Mouse (Mus musculus) midbrain, embryonic 15.5 days (tissue): Measurements from ENCODE around the gene Rere. TPM values are rescaled to one million over a fixed set of nuclear protein-coding genes. Genes with fewer than 3 reads are reported as not detected.

Experiments
- ATAC-seq: fragments of 200-750 bp; cut with Nextera tagmentation; replicated peaks from 2 replicates; pipeline ENCODE4 v1.8.0; 2017; ENCODE audit warnings: moderate TSS enrichment
- H3K27ac ChIP-seq: fragments of 300-500 bp; sonication (generic); 2 replicates; pipeline ENCODE4 v1.5.1; 2015; ENCODE audit warnings: mild to moderate bottlenecking, inconsistent platforms
- H3K27me3 ChIP-seq: fragments of 300-500 bp; sonication (generic); replicated peaks from 2 replicates; pipeline ENCODE4 v1.6.1; 2015; ENCODE audit warnings: inconsistent platforms
- H3K36me3 ChIP-seq: fragments of 300-500 bp; sonication (generic); replicated peaks from 2 replicates; pipeline ENCODE4 v1.6.1; 2015; ENCODE audit warnings: inconsistent platforms
- H3K4me1 ChIP-seq: fragments of 300-500 bp; sonication (generic); 2 replicates; pipeline ENCODE4 v1.6.1; 2015; ENCODE audit warnings: inconsistent platforms
- H3K4me2 ChIP-seq: fragments of 300-500 bp; sonication (generic); 2 replicates; pipeline ENCODE4 v1.6.1; 2015; ENCODE audit warnings: inconsistent platforms, mild to moderate bottlenecking, moderate library complexity
- H3K4me3 ChIP-seq: fragments of 300-500 bp; sonication (generic); 2 replicates; pipeline ENCODE4 v1.5.1; 2015; ENCODE audit warnings: mild to moderate bottlenecking, inconsistent platforms
- H3K9ac ChIP-seq: fragments of 300-500 bp; sonication (generic); 2 replicates; pipeline ENCODE4 v1.6.1; 2015; ENCODE audit warnings: mild to moderate bottlenecking, inconsistent platforms
- H3K9me3 ChIP-seq: fragments of 300-500 bp; sonication (generic); 2 replicates; pipeline ENCODE4 v1.6.1; 2016; ENCODE audit warnings: inconsistent platforms
- WGBS: fragments of 180-500 bp; shearing (Covaris S2); methylation state at CpG from one replicate; pipeline ENCODE4 v1.1.7; 2015; ENCODE audit warnings: mixed read lengths; 5-methylcytosine and 5-hydroxymethylcytosine counted together
- polyA plus RNA-seq: library from polyadenylated mRNA; unstranded; fragments of >200 nt; fragmentation: Nextera tagmentation; extraction: Ambion mirVana; gene quantifications from 2 replicates; pipeline ENCODE4 v1.2.1, GENCODE M21; 2015

Rere gene
- polyA plus RNA-seq, 1 experiment from 2014 or later = 37.4 TPM

DNA sequence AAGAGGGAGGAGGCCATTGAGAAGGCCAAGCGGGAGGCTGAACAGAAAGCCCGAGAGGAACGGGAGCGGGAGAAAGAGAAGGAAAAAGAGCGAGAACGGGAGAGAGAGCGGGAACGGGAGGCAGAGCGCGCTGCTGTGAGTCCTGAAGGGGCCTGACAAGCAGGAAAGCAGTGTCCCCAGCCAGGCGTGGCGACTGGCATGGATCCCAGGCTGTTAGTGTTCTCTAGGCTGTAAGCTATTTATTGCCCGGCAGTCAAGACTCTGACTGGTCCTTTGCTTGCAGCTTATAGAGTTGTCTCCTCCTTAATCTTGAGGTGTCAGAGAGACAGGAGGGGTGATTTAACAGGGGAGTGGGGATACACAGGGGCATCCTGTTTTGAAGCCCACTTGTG, 334.6 kb downstream of the Rere start:
- H3K36me3 ChIP-seq = peaks cover 55% of the 10 kb centered on the region
- H3K27me3 ChIP-seq = no peaks in the 10 kb centered on the region
- peak overlapping the region; percentile 20; the same call in 1 of the 2 replicates for H3K27ac ChIP-seq
- no peaks in the 10 kb centered on the region for H3K9me3 ChIP-seq
- H3K4me2 ChIP-seq = no peak overlapping the region
- WGBS = 84% methylated on average over 13 of the region's 13 CpGs
- ATAC-seq = no peak
- no peaks in the 10 kb centered on the region for H3K4me1 ChIP-seq
- no peak overlapping the region for H3K9ac ChIP-seq
- H3K4me3 ChIP-seq = no peak overlapping the region

DNA sequence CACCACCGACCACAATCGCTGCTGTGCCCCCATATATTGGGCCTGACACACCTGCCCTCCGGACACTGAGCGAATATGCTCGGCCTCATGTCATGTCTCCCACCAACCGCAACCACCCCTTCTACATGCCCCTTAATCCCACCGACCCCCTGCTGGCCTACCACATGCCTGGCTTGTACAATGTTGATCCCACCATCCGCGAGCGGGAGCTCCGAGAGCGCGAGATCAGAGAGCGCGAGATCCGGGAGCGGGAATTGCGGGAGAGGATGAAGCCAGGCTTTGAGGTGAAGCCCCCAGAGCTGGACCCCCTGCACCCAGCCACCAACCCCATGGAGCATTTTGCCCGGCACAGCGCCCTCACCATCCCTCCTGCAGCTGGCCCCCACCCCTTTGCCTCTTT, 335.4 kb downstream of the Rere start:
- Histone ChIP-seq H3K36me3 (peaks cover 55% of the 10 kb centered on the region), H3K9ac (no peak overlapping the region), H3K27ac (0 out of 2 replicates have a peak overlapping the region, but pooled peaks have one; percentile 6), H3K4me3 (no peak overlapping the region), H3K4me2 (no peak overlapping the region), H3K9me3 (no peaks in the 10 kb centered on the region), H3K4me1 (no peaks in the 10 kb centered on the region), H3K27me3 (no peaks in the 10 kb centered on the region)
- WGBS = 91% methylated on average over 20 of the region's 20 CpGs
- 0 out of 2 replicates have a peak, but pooled peaks have one; percentile 5 for ATAC-seq

DNA sequence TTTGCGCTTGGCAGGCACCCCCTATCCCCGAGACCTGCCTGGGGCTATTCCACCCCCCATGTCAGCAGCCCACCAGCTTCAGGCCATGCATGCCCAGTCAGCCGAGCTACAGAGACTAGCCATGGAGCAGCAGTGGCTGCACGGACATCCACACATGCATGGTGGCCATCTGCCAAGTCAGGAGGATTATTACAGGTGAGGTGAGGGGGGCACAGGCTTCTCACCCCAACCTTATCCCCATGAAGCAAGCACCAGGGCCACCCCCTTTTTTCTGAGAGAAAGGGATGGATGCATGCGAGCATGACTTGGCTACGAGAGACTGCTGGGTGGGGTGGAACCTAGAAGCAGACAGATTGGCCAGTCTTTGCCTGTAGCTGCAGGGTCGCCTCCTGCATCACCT, 337.6 kb downstream of the Rere start:
- ATAC-seq = no peak
- Histone ChIP-seq H3K9me3 (no peaks in the 10 kb centered on the region), H3K27ac (no peak overlapping the region; the same call in 1 of the 2 replicates), H3K9ac (no peak overlapping the region), H3K4me1 (no peaks in the 10 kb centered on the region), H3K27me3 (no peaks in the 10 kb centered on the region), H3K4me2 (no peak overlapping the region), H3K4me3 (no peak overlapping the region), H3K36me3 (peaks cover 37% of the 10 kb centered on the region)
- 88% methylated on average over 7 of the region's 7 CpGs for WGBS

DNA sequence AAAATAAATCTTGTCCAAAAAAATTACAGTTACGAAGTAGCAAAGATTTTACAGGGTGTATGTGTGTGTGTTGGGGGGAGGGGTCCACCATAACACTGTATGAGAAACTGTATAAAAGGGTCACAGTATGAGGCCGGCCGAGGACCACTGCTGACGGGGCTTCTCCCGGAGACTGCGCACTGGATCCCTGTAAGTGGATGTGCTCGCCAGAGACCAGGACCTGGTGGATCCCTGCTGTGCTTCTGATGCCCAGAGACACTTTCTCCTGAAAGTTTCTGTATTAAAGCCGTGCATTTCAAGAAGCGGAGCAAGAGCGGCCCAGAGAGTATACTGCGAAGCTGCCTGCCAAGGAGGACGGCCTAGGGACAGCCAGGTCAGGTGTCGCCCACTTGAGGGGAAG, 341.2 kb downstream of the Rere start:
- peaks cover 4% of the 10 kb centered on the region; the same call in 1 of the 2 replicates for H3K36me3 ChIP-seq
- H3K27me3 ChIP-seq = no peaks in the 10 kb centered on the region
- WGBS = 92% methylated on average over 13 of the region's 13 CpGs
- H3K9me3 ChIP-seq = no peaks in the 10 kb centered on the region
- H3K4me3 ChIP-seq = no peak overlapping the region
- H3K9ac ChIP-seq = no peak overlapping the region
- ATAC-seq = no peak
- H3K4me2 ChIP-seq = no peak overlapping the region
- H3K27ac ChIP-seq = no peak overlapping the region
- H3K4me1 ChIP-seq = no peaks in the 10 kb centered on the region

DNA sequence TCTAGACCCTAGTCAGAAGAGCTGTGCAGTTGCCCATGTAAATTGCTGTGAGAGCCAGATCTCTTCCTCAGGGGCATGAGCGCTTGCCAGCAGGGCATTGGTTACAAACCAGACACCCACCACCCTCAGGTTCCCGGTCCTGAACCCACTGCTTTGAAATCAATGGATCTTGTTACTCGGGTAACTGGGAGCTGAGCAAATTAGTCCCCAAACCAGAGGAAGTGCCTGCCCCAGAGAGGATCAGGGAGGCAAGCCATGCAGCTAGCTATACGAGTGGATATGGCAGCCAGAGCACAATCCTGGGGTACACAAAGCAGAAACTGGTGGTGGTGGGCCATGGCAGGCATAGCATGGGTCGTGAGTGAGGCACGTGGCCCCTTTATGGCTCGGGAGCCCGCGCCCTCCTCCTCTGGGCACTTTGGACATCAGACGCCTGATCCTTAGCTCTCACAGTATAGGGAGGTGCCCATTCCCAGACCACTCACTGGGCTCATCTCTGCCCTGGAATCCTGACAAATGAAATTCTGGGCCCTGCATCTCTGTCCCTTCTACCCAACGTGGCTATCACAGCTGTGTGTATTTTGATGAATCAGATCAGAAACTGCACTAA, 342.9 kb downstream of the Rere start:
- Histone ChIP-seq H3K9me3 (no peaks in the 10 kb centered on the region), H3K36me3 (peaks cover 4% of the 10 kb centered on the region; the same call in 1 of the 2 replicates), H3K27me3 (no peaks in the 10 kb centered on the region), H3K27ac (0 out of 2 replicates have a peak overlapping the region, but pooled peaks have one; percentile 22), H3K4me1 (no peaks in the 10 kb centered on the region), H3K9ac (no peak overlapping the region), H3K4me2 (no peak overlapping the region), H3K4me3 (no peak overlapping the region)
- no peak for ATAC-seq
- 71% methylated on average over 11 of the region's 11 CpGs for WGBS

DNA sequence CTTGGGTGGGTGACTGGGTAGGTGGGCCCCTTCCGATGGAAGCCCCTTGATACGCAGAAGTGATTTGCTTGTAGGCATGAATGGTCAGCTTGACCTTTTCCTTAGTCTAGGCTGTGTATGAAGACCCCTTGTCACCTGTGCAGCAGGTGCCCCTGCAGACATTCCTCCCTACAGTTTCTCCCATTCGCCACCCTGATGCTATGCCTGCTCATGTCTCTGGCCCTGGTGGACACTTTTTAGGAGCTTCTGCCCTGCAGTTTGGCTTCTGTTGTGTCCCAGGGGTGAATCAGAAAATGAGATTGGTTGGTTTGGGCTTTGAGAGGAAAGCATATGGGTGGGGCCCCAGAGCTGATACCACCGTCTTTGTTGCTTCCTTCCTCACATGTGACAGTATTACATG, 343.5 kb downstream of the Rere start:
- Histone ChIP-seq H3K36me3 (peaks cover 3% of the 10 kb centered on the region; the same call in 1 of the 2 replicates), H3K4me3 (no peak overlapping the region), H3K4me1 (no peaks in the 10 kb centered on the region), H3K4me2 (no peak overlapping the region), H3K9me3 (no peaks in the 10 kb centered on the region), H3K27ac (no peak overlapping the region), H3K9ac (no peak overlapping the region), H3K27me3 (no peaks in the 10 kb centered on the region)
- no peak for ATAC-seq
- WGBS = 78% methylated on average over 4 of the region's 4 CpGs

DNA sequence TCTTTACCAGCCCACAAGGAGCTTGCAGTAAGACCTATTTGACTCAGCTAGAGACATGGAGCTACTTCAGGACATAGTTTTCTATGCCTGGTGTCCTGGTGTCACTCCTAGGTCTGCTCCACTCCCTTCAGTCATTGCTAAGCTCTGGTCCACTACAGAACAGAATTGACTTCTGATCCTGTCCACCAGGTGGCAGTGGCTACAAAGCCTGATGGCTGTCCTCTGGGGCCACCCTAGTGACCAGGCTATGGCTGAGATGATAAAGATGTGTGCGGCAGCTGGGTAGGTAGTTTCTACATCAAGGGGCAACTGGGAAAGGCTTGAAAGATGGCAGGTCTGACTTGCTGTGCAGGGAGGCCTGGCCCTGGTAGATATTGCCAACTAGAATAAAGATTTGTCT, 344.0 kb downstream of the Rere start:
- Histone ChIP-seq H3K9ac (no peak overlapping the region), H3K4me1 (no peaks in the 10 kb centered on the region), H3K27ac (no peak overlapping the region), H3K27me3 (no peaks in the 10 kb centered on the region), H3K9me3 (no peaks in the 10 kb centered on the region), H3K4me2 (no peak overlapping the region), H3K36me3 (peaks cover 4% of the 10 kb centered on the region; the same call in 1 of the 2 replicates), H3K4me3 (no peak overlapping the region)
- WGBS = 32% methylated on average over 1 of the region's 1 CpGs
- ATAC-seq = peak; percentile 57

DNA sequence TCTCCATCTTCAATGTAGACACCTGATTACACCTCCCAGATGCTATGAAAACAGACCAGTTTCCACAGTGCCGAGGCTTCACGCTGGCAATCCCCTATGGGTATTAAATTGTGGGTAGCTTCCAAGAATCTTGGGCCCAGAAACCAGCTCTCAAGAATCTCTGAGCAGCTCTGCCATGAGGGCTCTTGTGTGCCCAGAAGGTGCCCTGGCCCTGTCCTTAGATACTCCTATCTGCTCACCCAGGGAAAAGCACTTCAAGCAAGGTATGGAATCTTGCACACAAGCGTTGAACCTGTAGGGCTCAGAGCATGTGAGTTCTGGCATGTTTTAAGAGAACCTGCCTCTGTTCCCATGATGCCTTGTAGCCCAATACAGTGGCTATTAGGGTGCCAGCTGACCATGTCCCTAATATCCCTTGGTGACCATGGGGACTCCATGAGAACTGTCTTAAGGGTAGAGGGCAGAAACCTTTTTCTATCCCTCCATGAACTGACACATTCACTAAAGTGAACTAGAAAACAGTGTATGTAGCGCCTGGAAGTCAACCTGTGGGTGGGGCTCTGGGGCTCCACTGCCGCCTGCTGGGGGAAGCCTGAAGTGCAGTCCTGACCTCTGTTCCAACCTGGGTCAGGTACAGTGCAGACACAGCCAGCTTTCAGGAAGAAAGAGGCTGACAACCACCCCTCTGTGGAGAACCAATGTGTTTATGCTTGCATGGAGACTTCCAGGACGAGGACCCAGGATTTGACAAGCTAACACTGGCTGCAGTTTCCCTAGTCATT, 344.7 kb downstream of the Rere start:
- H3K9ac ChIP-seq = no peak overlapping the region
- H3K4me1 ChIP-seq = no peaks in the 10 kb centered on the region
- no peak for ATAC-seq
- 50% methylated on average over 6 of the region's 6 CpGs for WGBS
- H3K27me3 ChIP-seq = no peaks in the 10 kb centered on the region
- H3K4me3 ChIP-seq = no peak overlapping the region
- H3K9me3 ChIP-seq = no peaks in the 10 kb centered on the region
- no peak overlapping the region for H3K4me2 ChIP-seq
- no peak overlapping the region for H3K27ac ChIP-seq
- 0 out of 2 replicates have a peak, but pooled peaks cover 4% of the 10 kb centered on the region for H3K36me3 ChIP-seq

DNA sequence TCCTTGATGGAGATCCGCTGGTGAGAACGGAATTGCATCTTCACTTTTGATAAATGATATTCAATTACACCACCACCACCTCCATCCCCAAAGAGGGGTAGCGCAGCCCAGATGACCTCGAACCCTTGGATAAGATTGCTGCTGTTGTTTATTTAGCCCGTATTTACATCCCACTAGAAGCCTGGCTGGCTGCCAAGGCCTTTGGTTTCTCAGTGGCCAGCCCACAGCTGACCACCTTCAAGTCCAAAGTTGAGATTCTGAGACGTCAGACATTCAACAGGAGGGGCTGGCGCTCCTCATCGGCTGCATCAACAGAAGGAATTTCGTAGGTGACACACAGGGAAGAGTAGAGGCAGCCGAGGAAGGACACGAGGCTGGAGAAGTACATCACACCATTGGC, 347.8 kb downstream of the Rere start:
- Histone ChIP-seq H3K4me3 (no peak overlapping the region), H3K9ac (no peak overlapping the region), H3K4me2 (no peak overlapping the region), H3K36me3 (0 out of 2 replicates have a peak, but pooled peaks cover 4% of the 10 kb centered on the region), H3K27ac (no peak overlapping the region), H3K9me3 (no peaks in the 10 kb centered on the region), H3K27me3 (no peaks in the 10 kb centered on the region), H3K4me1 (no peaks in the 10 kb centered on the region)
- 86% methylated on average over 11 of the region's 11 CpGs for WGBS
- ATAC-seq = no peak

DNA sequence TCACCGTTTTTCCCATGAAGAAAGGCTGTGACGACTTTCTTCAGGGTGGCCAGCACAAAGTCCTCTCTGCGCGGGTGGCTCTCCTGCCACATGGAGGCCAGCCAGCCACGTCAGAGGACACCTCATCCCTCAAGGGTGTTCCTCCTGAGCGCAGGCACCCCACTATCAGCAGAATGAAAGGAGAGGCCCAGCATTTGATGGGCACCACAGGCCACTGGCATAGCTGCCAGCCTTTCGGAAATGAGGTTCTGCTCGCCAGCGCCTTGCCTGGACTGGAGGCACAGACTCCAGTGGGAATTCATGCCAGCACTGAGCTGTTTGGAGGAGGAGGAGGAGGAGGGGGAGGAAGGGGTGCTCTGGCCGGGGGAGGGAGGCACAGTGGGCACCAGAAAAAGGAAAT, 354.1 kb downstream of the Rere start:
- no peak overlapping the region for H3K4me3 ChIP-seq
- H3K27ac ChIP-seq = no peak overlapping the region
- no peak overlapping the region for H3K4me2 ChIP-seq
- no peak for ATAC-seq
- no peaks in the 10 kb centered on the region for H3K9me3 ChIP-seq
- no peaks in the 10 kb centered on the region for H3K4me1 ChIP-seq
- H3K36me3 ChIP-seq = 0 out of 2 replicates have a peak, but pooled peaks cover 4% of the 10 kb centered on the region
- no peaks in the 10 kb centered on the region for H3K27me3 ChIP-seq
- WGBS = 88% methylated on average over 10 of the region's 10 CpGs
- H3K9ac ChIP-seq = no peak overlapping the region

DNA sequence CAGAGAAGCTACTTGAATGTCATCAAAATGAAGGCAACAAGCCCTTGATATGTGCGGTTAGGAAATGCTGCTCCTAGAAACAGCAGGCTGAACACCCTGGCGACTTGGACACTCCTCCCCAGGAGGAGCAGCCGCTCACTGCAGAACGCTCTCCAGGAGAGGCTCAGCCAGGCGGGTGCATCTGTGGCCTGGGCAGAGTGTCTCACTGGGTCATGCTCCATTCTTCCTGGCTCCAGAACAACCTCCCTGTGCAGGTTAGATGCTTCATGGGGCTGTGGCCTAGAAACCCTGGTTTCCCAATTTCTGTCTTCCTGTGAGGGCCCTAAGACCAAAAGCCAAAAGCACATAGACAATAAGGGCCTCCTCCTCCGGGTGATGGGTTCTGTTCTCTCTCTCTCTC, 355.2 kb downstream of the Rere start:
- Histone ChIP-seq H3K36me3 (0 out of 2 replicates have a peak, but pooled peaks cover 9% of the 10 kb centered on the region), H3K4me2 (no peak overlapping the region), H3K27ac (no peak overlapping the region), H3K4me3 (no peak overlapping the region), H3K9ac (no peak overlapping the region), H3K9me3 (no peaks in the 10 kb centered on the region), H3K4me1 (no peaks in the 10 kb centered on the region), H3K27me3 (no peaks in the 10 kb centered on the region)
- 85% methylated on average over 6 of the region's 6 CpGs for WGBS
- ATAC-seq = no peak

DNA sequence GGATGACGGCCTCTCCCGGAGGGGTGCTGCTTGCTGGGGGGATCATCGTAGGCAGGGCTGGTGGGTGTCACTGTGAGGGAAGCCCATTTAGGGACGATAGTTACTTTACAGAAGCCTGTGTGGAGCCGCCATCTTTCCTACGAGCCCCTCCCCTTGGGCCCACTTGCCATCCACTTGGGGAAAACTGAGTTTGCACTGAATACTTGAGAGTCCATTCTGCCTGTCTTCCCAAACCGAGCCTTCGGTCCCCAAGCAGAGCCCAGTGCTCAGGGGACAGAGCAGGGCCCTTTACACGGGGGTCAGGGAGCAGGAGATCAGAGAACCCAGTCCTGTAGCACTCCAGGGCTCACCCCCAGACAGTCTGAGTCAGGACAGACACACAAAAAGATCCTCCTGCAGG, 362.9 kb downstream of the Rere start:
- Histone ChIP-seq H3K4me3 (no peak overlapping the region), H3K36me3 (0 out of 2 replicates have a peak, but pooled peaks cover 13% of the 10 kb centered on the region), H3K27me3 (no peaks in the 10 kb centered on the region), H3K4me1 (no peaks in the 10 kb centered on the region), H3K9me3 (no peaks in the 10 kb centered on the region), H3K9ac (no peak overlapping the region), H3K27ac (no peak overlapping the region), H3K4me2 (no peak overlapping the region)
- WGBS = 87% methylated on average over 9 of the region's 9 CpGs
- no peak for ATAC-seq
